Mouse (Mus musculus): ENCODE data around the gene Snrpd3. TPM values are rescaled to one million over a fixed set of nuclear protein-coding genes. Genes with fewer than 3 reads are reported as not detected.
A peak's percentile ranks its signal among the peaks of the same experiment; 100 is the strongest.
"Not testable (repeated sequence)": the region's sequence is repeated elsewhere in the genome, so short reads cannot be mapped to it uniquely, and the experiment has no call there.

The Snrpd3 gene
- 289 and 305 TPM in 2 replicates for polyA plus RNA-seq (2016; fragmentation: Nextera tagmentation; extraction: Ambion mirVana)

DNA sequence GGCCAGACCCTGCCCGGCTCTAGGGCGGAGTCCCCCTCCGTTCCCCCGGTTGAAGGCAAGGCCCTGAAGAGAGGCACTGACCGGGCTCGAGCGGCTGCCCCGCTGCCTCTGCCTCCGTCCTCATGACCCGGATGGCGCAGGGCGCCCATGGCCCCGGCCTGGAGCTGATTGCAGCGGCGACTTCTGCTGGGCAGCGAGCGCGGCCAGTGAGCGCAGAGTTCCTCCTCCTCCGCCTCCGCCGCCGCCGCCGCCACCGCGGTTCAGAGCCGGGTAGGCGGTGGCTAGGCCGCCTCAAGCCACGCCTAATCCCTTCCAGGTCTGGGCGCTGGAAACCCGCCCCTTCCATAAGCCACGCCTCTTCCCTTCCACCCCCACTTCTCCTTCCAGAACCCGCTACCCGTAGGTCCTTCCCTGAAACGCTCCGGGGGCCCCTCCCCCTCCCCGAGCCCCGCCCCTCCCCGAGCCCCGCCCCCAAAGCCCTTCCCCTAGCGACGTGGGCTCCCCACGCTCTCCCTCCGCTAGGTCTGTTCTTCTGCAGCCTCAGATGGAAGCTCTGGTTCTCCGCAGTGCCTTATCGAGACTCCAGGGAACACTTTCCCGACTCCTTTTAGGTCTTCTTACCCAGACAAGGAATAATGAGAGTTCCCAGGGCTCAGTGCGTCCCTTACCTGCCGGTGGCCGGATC lies at the start of gene Snrpd3:
Snrpd3 (plus strand) TSS at position 479 of the 685 bp plus-strand sequence.
- H3K27me3 ChIP-seq (ENCODE audit: poor library complexity, severe bottlenecking): no peaks in the 10 kb centered on the region
- peaks cover 36% of the 10 kb centered on the region for H3K36me3 ChIP-seq (replicated peaks)
- H3K9me3 ChIP-seq: no peaks in the 10 kb centered on the region
- H3K4me3 ChIP-seq: peak within 1 kb of the TSS; percentile 90
- WGBS: under 1% methylated on average over 52 of the region's 52 CpGs
- peak within 1 kb of the TSS; percentile 93 for H3K27ac ChIP-seq
- DNase-seq (ENCODE audit: extremely low spot score, low spot score): peak; percentile 95
- peaks cover 46% of the 10 kb centered on the region for H3K4me1 ChIP-seq

- no peaks in the 10 kb centered on the region for H3K36me3 ChIP-seq (replicated peaks)
- peaks cover 7% of the 10 kb centered on the region for H3K4me1 ChIP-seq
- H3K27ac ChIP-seq: no peak overlapping the region
- WGBS: 80% methylated on average over 8 of the region's 8 CpGs
- DNase-seq (ENCODE audit: extremely low spot score, low spot score): no peak
- no peaks in the 10 kb centered on the region for H3K9me3 ChIP-seq
- H3K27me3 ChIP-seq (ENCODE audit: poor library complexity, severe bottlenecking): no peaks in the 10 kb centered on the region
- no peak overlapping the region for H3K4me3 ChIP-seq
Measured at GRCm38 (mm10) chr10:75473411-75473810, 43.9 kb upstream of the Snrpd3 start.

GRCm38 (mm10) chr10:75474571-75474970 lies 42.8 kb upstream of the Snrpd3 start:
- no peaks in the 10 kb centered on the region for H3K36me3 ChIP-seq (replicated peaks)
- H3K27me3 ChIP-seq (ENCODE audit: poor library complexity, severe bottlenecking): no peaks in the 10 kb centered on the region
- 61% methylated on average over 5 of the region's 5 CpGs for WGBS
- H3K4me3 ChIP-seq: no peak overlapping the region
- H3K4me1 ChIP-seq: peaks cover 7% of the 10 kb centered on the region
- H3K27ac ChIP-seq: no peak overlapping the region
- no peak for DNase-seq (ENCODE audit: extremely low spot score, low spot score)
- no peaks in the 10 kb centered on the region for H3K9me3 ChIP-seq

- WGBS: 40% methylated on average over 5 of the region's 6 CpGs
Measured at GRCm38 (mm10) chr10:75475139-75475850, 42.1 kb upstream of the Snrpd3 start.

GRCm38 (mm10) chr10:75477034-75477433 lies 40.3 kb upstream of the Snrpd3 start:
- H3K27me3 ChIP-seq (ENCODE audit: poor library complexity, severe bottlenecking): no peaks in the 10 kb centered on the region
- DNase-seq (ENCODE audit: extremely low spot score, low spot score): no peak
- peaks cover 7% of the 10 kb centered on the region for H3K4me1 ChIP-seq
- H3K9me3 ChIP-seq: no peaks in the 10 kb centered on the region
- H3K4me3 ChIP-seq: no peak overlapping the region
- no peaks in the 10 kb centered on the region for H3K36me3 ChIP-seq (replicated peaks)
- H3K27ac ChIP-seq: no peak overlapping the region
- WGBS: 87% methylated on average over 9 of the region's 9 CpGs

More at GRCm38 (mm10) chr10:75475139-75475850, 42.1 kb upstream of the Snrpd3 start:
- H3K4me3 ChIP-seq; H3K36me3 ChIP-seq (replicated peaks); H3K27ac ChIP-seq; H3K27me3 ChIP-seq (ENCODE audit: poor library complexity, severe bottlenecking); DNase-seq (ENCODE audit: extremely low spot score, low spot score); H3K9me3 ChIP-seq; H3K4me1 ChIP-seq: not testable (repeated sequence)

GRCm38 (mm10) chr10:75479955-75480354 lies 37.4 kb upstream of the Snrpd3 start:
- H3K27ac ChIP-seq: no peak overlapping the region
- no peaks in the 10 kb centered on the region for H3K27me3 ChIP-seq (ENCODE audit: poor library complexity, severe bottlenecking)
- peaks cover 1% of the 10 kb centered on the region for H3K4me1 ChIP-seq
- H3K36me3 ChIP-seq (replicated peaks): no peaks in the 10 kb centered on the region
- DNase-seq (ENCODE audit: extremely low spot score, low spot score): no peak
- no peak overlapping the region for H3K4me3 ChIP-seq
- 88% methylated on average over 2 of the region's 2 CpGs for WGBS
- H3K9me3 ChIP-seq: no peaks in the 10 kb centered on the region

GRCm38 (mm10) chr10:75481703-75482102 lies 35.6 kb upstream of the Snrpd3 start:
- Histone ChIP-seq H3K27ac (no peak overlapping the region), H3K4me1 (no peaks in the 10 kb centered on the region), H3K4me3 (no peak overlapping the region), H3K27me3 (ENCODE audit: poor library complexity, severe bottlenecking) (no peaks in the 10 kb centered on the region), H3K36me3 (replicated peaks) (no peaks in the 10 kb centered on the region), H3K9me3 (no peaks in the 10 kb centered on the region)
- DNase-seq (ENCODE audit: extremely low spot score, low spot score): no peak
- 93% methylated on average over 4 of the region's 4 CpGs for WGBS

DNA sequence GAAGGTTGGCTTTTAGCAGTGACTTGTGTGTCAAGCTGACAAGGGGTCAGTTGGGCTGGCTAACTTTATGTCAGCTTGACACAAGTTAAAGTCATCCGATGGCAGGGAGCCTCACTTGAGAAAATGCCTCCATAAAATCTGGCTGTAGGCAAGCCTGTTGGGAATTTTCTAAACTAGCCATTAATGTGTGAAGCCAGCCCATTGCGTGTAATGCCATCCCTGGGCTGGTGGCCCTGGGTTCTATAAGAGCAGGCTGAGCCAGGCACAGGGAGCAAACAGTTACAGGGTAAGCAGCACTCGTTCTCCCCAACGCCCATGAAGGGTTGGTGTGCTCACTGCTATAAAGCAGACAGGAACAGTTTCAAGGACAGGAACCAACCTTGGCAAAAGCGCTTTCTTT lies 35.1 kb upstream of the Snrpd3 start:
- H3K27ac ChIP-seq: no peak overlapping the region
- H3K9me3 ChIP-seq: no peaks in the 10 kb centered on the region
- H3K27me3 ChIP-seq (ENCODE audit: poor library complexity, severe bottlenecking): no peaks in the 10 kb centered on the region
- H3K4me1 ChIP-seq: no peaks in the 10 kb centered on the region
- WGBS: 88% methylated on average over 5 of the region's 5 CpGs
- no peaks in the 10 kb centered on the region for H3K36me3 ChIP-seq (replicated peaks)
- no peak overlapping the region for H3K4me3 ChIP-seq
- no peak for DNase-seq (ENCODE audit: extremely low spot score, low spot score)

DNA sequence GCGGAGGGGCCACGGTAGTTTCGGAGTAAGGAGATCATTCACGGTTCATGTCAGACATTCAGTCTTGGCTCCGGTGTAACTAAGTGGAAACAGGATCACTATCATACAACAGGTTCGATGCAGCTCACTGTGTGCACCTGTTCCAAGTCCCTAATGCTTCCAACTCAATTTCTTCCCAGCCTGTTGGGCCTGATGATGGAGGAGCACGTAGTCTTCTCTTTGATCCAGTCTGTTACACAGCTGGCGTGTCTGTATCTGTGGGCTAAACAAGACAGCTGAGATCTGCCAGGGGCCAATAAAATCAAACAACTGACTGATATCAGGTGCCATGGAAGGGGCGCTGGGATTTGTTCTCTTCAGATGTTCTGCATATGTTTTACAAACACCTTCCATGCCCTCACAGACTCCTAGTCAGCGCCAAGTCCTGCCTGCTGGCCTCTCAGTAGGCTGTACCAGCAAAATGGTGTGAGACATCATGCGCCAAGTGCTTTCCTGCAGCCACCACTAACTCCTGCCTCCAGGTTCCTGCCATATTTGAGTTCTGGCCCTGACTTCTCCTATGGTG lies 34.4 kb upstream of the Snrpd3 start:
- Histone ChIP-seq H3K9me3 (no peaks in the 10 kb centered on the region), H3K27ac (no peak overlapping the region), H3K4me3 (no peak overlapping the region), H3K36me3 (replicated peaks) (no peaks in the 10 kb centered on the region), H3K27me3 (ENCODE audit: poor library complexity, severe bottlenecking) (no peaks in the 10 kb centered on the region), H3K4me1 (no peaks in the 10 kb centered on the region)
- WGBS: 90% methylated on average over 11 of the region's 11 CpGs
- DNase-seq (ENCODE audit: extremely low spot score, low spot score): no peak

DNA sequence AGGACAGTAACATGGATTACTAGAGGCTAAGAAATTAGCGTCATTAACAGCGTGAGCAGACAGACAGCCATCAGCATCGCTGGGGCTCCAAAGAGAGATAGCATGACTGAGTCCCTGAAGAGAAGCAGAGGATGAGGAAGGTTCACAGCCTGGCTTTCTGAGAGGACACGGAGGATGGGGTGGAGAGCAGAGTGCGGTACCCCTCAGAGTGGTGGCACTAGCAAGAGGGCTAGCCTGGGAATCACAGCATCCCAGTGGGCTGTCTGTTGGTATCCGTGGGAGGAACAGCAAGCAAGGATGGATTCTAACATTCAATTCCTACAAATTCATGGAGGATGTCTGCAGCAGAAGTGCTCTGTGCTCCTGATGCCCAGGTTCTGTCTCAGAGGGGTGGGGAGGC lies 33.3 kb upstream of the Snrpd3 start:
- no peak for DNase-seq (ENCODE audit: extremely low spot score, low spot score)
- WGBS: 89% methylated on average over 6 of the region's 6 CpGs
- no peaks in the 10 kb centered on the region for H3K9me3 ChIP-seq
- H3K27ac ChIP-seq: no peak overlapping the region
- no peaks in the 10 kb centered on the region for H3K4me1 ChIP-seq
- H3K27me3 ChIP-seq (ENCODE audit: poor library complexity, severe bottlenecking): no peaks in the 10 kb centered on the region
- no peak overlapping the region for H3K4me3 ChIP-seq
- H3K36me3 ChIP-seq (replicated peaks): no peaks in the 10 kb centered on the region

DNA sequence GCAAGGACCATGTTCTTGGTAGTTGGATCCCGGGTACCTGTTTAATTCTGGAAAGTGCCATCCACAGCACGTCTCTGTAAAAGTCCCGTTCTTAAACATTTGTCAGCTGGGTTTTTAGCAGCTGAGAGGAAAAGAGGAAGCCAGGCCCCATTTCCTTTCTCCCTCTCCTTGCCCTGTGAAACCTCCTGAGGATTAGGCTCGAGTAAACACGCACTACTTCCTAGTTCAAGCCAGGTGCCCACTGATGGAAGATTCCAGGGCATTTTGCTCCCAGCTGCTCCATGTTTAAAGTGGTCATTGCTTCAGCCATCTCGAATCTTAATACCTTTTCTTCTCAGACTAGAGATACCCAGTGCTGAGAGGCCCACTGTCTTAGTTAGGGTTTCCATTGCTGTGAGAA lies 32.6 kb upstream of the Snrpd3 start:
- Histone ChIP-seq H3K36me3 (replicated peaks) (no peaks in the 10 kb centered on the region), H3K9me3 (no peaks in the 10 kb centered on the region), H3K27me3 (ENCODE audit: poor library complexity, severe bottlenecking) (no peaks in the 10 kb centered on the region), H3K4me1 (no peaks in the 10 kb centered on the region), H3K4me3 (no peak overlapping the region), H3K27ac (no peak overlapping the region)
- 90% methylated on average over 6 of the region's 6 CpGs for WGBS
- DNase-seq (ENCODE audit: extremely low spot score, low spot score): no peak

GRCm38 (mm10) chr10:75486086-75486979 lies 31.0 kb upstream of the Snrpd3 start:
- 62% methylated on average over 9 of the region's 9 CpGs for WGBS
- Histone ChIP-seq H3K36me3 (replicated peaks) (no peaks in the 10 kb centered on the region), H3K4me3 (no peak overlapping the region)

More at GRCm38 (mm10) chr10:75486086-75486979, 31.0 kb upstream of the Snrpd3 start:
- no peaks in the 10 kb centered on the region for H3K9me3 ChIP-seq
- no peak overlapping the region for H3K27ac ChIP-seq
- no peaks in the 10 kb centered on the region for H3K27me3 ChIP-seq (ENCODE audit: poor library complexity, severe bottlenecking)
- H3K4me1 ChIP-seq: no peaks in the 10 kb centered on the region
- peak; percentile 74 for DNase-seq (ENCODE audit: extremely low spot score, low spot score)

Data from forebrain, embryonic 10.5 days (tissue).